Mouse (Mus musculus) frontal cortex, adult (tissue): ENCODE results near the gene Heatr5a.

Experiments
- ATAC-seq: cut with Nextera tagmentation; 2 replicates; pipeline ENCODE4 v1.9.2; 2017; ENCODE audit warnings: mild to moderate bottlenecking, moderate library complexity, mixed read lengths; ENCODE audit not compliant: low TSS enrichment

Gene Heatr5a

DNA sequence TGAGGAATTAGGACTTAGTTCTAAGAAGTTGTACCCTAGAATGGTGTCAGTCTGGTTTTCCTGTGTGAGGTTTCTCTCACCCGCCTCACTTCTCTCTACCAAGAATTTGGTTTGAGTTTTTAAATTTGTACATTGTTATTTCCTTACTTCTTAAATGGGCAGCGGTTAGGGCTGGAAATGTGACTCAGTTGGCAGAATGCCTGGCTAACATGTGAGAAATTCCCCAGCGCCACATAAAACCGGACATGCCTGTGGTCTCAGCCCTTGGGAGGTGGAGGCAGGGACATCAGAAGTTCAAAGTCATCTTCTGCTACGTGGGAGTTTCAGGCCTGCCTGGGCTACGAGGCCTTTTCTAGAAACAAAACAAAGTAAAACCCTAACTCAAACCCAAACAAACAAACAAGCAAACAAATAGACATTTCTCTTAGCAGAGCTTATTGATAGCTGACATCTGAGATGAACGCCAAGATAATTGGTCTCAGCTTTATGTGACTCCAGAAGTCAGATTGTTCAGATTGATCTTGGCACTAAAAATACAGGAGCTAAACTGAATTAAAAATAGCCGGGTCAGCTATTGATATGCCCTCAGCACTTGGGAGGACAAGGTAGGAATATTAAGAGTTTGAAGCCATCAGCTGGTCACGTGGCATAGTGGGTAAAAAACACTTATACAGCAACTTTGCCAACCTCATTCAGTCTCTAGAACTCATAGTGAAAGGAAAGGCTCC, 123.0 kb downstream of the Heatr5a start:
- no peak for ATAC-seq

- ATAC-seq, result no peak
These were observed 125.9 kb downstream of the Heatr5a start for GRCm38 (mm10) chr12:51845261-51845660.

DNA sequence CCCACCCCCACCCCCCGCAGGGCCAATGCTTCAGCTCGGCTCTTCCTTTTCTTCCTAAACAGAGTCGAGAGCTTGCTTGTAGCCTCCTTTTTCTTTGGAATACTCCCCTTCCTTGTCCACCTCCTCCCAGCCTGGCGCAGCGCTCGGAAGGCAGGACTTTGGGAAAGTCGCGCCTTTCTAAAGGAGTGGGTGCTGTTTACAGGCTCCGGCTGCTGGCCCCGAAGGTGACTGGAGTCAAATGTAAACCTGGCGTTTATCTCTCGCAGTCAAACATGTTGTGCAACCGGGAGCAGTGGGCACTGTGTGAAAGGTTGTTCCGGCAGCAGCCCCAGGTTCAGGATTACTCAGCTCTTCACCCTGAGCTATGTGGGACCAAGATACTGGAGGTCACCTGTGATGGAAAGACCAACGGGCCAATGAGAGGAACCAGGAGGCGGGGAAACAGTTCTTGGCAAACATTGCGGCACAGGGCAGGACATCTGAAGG, 126.3 kb downstream of the Heatr5a start:
- ATAC-seq, result peak; percentile 99

DNA sequence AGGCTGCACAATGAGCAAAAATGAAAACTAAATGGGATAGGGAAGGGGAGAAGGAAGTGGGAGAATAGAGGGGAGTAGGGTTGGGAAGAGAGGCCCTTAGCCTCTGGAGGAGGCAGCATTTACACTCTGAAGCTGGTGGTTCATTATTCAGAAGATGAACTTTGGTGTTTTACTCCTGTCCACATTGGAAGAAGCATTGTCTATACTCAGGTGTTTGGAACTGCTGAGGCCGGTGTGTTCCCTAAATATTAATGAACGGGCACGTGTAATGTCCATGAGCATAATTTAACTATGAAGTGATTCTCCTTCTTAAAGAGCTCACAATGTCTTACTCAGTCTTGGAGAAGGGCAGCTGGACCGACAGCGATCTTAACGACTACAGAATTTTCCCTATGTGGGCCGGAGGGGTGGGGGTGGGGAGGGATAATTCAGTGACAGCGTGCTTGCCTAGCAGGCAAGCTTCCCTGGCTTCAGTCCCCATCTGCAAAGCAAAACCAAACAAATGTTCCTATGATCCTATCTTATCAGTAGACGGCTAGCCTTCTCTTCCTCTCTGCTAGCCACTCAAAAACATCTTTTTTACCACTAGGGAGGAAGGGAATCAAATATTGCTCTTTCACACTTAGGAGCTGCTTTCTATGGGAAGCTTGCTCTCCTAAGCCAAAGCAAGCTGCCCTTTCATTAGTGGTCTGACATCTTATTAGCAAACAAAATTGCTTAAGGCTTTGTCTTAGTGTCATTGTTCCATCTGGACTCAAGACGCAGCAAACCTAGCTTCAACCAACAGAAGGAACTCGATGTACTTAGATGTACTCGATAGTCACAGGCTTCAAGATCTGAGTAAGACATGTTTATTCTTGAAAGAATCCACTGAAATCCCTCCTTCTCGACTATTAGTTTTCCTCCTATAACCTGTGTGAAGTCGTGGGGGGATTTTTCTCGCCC, 127.3 kb downstream of the Heatr5a start:
- 0 out of 2 replicates have a peak, but pooled peaks have one; percentile 3 for ATAC-seq

DNA sequence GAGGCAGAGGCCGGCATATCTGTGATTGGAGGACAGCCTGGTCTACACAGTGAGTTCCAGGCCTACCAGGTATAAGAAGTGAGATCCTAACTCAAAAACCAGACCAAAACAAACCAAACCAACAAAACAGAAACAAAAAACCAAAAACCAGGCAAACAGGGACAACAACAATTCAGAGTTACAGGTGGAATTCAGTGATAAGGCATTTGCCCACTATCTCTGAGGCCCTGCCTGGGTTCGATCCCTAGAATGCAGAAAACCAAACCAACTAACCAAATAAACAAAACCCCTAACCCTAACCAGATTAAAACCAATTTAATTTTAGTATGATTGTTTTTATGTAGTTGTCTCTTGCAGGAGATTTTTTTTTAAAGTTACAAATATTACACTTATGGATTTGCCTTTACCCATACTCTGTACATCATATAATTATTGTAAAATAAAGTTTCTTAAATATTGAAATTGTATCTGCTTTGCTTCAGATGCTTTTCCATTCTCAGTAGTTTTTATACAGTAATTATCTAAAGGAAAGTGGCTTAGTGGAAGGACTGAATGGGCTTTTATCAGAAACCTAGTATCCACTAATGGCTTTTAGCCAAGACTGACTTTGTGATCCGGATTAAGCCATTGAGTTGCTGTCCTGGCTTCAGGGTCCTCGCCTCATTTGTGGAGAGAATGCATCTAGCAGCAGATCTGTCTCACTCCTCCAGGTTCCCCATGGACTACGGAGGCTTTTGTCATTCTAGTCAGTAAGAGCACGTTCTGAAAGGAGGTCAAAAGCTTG, 128.8 kb downstream of the Heatr5a start:
- no peak for ATAC-seq

DNA sequence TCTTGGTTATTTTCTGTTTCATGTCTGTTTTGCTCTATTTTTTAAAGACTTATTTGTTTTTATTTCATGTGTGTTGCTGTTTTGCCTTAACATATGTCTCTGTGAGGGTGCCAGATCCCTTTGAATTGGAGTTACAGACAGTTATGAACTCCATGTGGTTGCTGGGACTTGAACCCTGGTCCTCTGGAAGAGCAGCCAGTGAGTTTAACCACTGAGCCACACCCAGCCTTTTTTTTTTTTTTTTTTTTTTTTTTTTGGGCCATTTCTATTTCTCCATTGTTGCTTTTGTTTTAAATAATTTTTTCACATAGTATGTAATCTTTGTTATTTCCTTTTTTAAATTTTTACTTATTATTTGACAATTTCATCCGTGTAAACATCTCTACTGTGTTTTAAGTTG, 131.3 kb downstream of the Heatr5a start:
- ATAC-seq, result no peak

DNA sequence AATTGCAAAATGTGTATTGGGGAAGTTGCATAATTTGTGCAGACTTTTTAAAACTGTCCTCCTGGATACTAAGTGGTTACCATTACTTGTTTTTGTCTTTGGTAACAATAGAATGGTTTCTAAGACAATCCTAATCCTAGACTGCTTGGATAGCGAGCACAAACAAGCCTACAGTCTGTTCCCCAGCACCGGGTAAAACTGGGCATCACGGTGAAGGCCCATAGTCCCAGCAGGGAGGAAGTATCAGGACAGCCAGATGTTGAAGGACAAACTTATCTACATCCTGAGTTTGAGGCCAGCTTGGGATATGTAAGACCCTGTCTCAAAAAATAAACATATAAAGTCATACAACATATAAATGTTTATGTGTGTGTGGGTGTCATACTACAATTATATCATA, 135.9 kb downstream of the Heatr5a start:
- no peak for ATAC-seq

GRCm38 (mm10) chr12:51831931-51832330, 139.2 kb downstream of the Heatr5a start:
- ATAC-seq, result no peak

GRCm38 (mm10) chr12:51831296-51831695, 139.8 kb downstream of the Heatr5a start:
- ATAC-seq, result no peak

- ATAC-seq, result no peak
These were observed 140.4 kb downstream of the Heatr5a start for GRCm38 (mm10) chr12:51830671-51831070.

GRCm38 (mm10) chr12:51830077-51830402, 141.1 kb downstream of the Heatr5a start:
- ATAC-seq, result 0 out of 2 replicates have a peak, but pooled peaks have one; percentile 1

DNA sequence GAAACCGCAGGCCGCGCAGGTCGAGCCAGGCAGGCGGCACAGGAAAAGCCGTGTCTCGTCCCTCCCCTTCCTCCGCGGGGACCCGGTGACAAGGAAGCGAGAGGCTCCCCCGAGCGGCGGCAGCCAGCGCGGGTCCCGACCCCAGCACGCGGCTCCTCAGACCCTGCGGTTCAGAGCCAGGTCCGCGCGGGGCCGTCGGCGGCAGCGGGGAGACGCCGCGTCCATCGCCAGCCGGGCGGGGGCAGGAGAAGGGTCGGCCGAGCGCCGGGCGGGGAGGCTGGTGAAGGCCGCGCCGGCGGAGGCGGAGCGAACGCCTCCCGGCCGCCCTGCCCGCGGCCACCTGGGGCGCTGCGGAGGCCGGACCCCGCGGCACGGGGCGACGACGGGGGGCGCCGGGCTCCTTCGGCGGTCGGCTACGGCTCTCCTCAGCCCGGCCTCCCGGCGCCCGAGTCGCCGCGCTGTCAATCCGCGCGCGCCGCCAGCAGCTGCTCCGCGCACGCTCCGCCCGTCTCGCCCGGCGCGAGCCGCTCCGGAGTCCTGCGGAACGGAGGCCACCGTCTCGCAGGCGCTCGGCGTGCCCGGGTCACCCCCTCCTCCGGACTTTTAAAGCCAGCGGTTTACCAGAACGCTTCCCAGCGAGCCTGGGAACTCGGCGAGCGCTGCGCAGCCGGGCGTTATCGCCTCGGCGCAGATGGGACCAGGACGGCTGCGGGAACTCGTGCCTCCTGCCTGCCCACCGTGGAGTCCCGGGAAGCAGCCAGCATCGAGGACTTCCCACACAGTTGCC, 141.6 kb downstream of the Heatr5a start, which contains the start of gene Hectd1:
Gene Hectd1 (minus strand): TSS at position 247 of the 787 bp plus-strand sequence.
- peak; percentile 84 for ATAC-seq

- no peak; the same call in 1 of the 2 replicates for ATAC-seq
These were observed 142.3 kb downstream of the Heatr5a start for GRCm38 (mm10) chr12:51828716-51829289.

DNA sequence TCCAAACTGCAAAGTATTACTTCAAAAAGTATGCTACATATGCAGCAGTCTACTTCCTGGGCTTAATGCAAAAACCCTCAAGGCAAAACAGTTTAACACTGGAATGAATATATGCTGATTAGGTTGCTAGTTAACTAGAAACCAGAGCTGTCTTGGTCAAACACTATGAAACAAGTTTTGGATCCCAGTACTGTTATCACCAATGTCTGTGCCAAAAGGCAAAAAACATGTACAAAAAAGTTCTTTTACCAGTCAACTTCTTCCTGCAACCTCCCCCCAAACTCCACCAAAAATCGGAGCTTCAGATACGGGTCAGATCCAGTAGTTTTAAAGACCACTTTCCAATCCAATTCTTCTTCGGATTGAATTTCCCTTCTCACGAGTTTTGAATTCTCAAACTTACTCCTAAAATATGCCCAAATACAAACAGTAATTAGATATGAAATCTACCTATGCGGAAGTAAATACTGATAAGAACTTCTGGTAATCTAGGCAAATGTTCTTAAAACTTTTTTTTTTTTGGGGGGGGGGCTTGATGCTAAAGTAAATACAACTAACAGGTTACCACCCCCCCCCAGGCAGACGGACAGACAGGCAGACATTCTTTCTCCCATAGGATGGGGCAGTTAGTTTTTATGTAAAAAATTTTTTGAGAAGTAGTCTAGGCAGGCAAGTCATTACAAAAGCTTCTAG, 143.0 kb downstream of the Heatr5a start:
- no peak for ATAC-seq
